Mouse (Mus musculus) spleen, adult 2 months (tissue): Measurements from ENCODE around the gene Zic4.

ENCODE experiments used
- CTCF ChIP-seq: fragments of 200-500 bp; IDR thresholded peaks from 2 replicates; pipeline ENCODE4 v1.5.1; 2011; ENCODE audit warnings: mild to moderate bottlenecking, inconsistent platforms; ENCODE audit not compliant: insufficient read depth, insufficient read length, insufficient replicate concordance; ENCODE audit errors: extremely low read depth
- POLR2A ChIP-seq: fragments of 200-500 bp; IDR thresholded peaks from 2 replicates; pipeline ENCODE4 v1.6.1; 2011; ENCODE audit warnings: low read depth, low read length, inconsistent platforms

DNA sequence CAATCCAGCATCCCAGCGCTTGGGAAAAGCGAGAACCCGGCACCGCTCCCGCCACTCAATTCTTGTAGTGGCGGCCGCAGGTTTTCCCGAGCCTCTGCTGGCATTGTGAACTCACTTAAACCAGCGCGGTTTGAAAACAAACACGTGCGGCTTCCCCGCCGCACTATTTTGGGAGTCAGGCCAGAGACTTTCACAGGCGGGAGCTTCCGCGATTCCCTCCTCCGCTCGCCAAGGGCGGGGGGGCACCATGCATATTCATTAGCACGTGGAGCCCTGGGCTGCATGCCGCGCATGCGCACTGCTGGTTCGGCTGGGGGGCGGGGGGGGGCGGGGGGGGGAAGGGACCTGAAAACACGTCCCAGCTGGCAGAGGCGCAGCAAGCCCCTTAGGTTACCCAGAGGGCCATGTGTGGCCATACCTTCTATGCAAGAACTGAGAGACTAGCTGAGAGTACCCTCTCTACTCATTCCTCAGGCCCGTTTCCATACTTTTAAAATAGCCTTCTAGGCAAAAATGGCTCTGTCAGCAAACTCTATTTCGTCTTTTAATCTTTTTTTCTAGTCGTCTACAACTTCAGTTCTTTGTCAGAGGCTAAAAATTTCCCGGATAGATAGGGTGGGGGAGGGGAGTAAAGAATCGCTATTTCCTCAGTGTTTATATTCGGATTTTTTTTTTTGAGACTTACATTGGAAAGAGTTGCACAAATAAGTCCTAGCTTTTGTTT is 6.4 kb upstream of the Zic4 start:
- no peak for TF ChIP-seq CTCF
- no peak for TF ChIP-seq POLR2A
